Mouse (Mus musculus): ENCODE data around the gene Olfr492. TPM values are rescaled to one million over a fixed set of nuclear protein-coding genes. Genes with fewer than 3 reads are reported as not detected.

Olfr492 gene
- not detected in 2 replicates for polyA plus RNA-seq (2012; rRNA removed)

GRCm38 (mm10) chr7:108323574-108323973 lies at the start of gene Olfr492:
Gene Olfr492, minus strand, starts transcription at chr7:108323674.
- H3K27ac ChIP-seq (ENCODE audit: insufficient read depth, low read length) = no peak within 1 kb of the TSS
- TF ChIP-seq CTCF (IDR thresholded peaks at IDR 0.05; ENCODE audit: borderline replicate concordance, insufficient read depth, low read depth, low read length) (no peak), POLR2A (IDR thresholded peaks at IDR 0.05; ENCODE audit: borderline replicate concordance, insufficient read depth, low read length) (no peak)
- DNase-seq = no peak
- no peak within 1 kb of the TSS for H3K4me3 ChIP-seq (replicated peaks; ENCODE audit: insufficient read depth, low read depth, low read length)
- H3K4me1 ChIP-seq (ENCODE audit: control insufficient read depth, insufficient read depth, low read length) = no peaks in the 10 kb centered on the region
- no peaks in the 10 kb centered on the region for H3K27me3 ChIP-seq (ENCODE audit: control insufficient read depth, insufficient read depth, low read length)
- WGBS = 78% methylated on average over 2 of the region's 2 CpGs

- TF ChIP-seq CTCF (IDR thresholded peaks at IDR 0.05; ENCODE audit: borderline replicate concordance, insufficient read depth, low read depth, low read length) (no peak), POLR2A (IDR thresholded peaks at IDR 0.05; ENCODE audit: borderline replicate concordance, insufficient read depth, low read length) (no peak)
- no peaks in the 10 kb centered on the region for H3K4me1 ChIP-seq (ENCODE audit: control insufficient read depth, insufficient read depth, low read length)
- WGBS = 80% methylated on average over 3 of the region's 3 CpGs
- H3K4me3 ChIP-seq (replicated peaks; ENCODE audit: insufficient read depth, low read depth, low read length) = no peak within 1 kb of the TSS
- no peak for DNase-seq
- no peaks in the 10 kb centered on the region for H3K27me3 ChIP-seq (ENCODE audit: control insufficient read depth, insufficient read depth, low read length)
- no peak within 1 kb of the TSS for H3K27ac ChIP-seq (ENCODE audit: insufficient read depth, low read length)
Observed at GRCm38 (mm10) chr7:108365035-108365434, 41.6 kb upstream of the Olfr492 start, which contains the start of gene Olfr494. Gene Olfr494, plus strand, starts transcription at chr7:108365335.

GRCm38 (mm10) chr7:108346879-108347278 lies 23.4 kb upstream of the Olfr492 start, which contains the start of gene Olfr493:
Gene Olfr493, minus strand, starts transcription at chr7:108346979.
- no peak for DNase-seq
- TF ChIP-seq CTCF (IDR thresholded peaks at IDR 0.05; ENCODE audit: borderline replicate concordance, insufficient read depth, low read depth, low read length) = no peak
- TF ChIP-seq POLR2A (IDR thresholded peaks at IDR 0.05; ENCODE audit: borderline replicate concordance, insufficient read depth, low read length) = no peak
- Histone ChIP-seq H3K27me3 (ENCODE audit: control insufficient read depth, insufficient read depth, low read length) (no peaks in the 10 kb centered on the region), H3K4me3 (replicated peaks; ENCODE audit: insufficient read depth, low read depth, low read length) (no peak within 1 kb of the TSS), H3K27ac (ENCODE audit: insufficient read depth, low read length) (no peak within 1 kb of the TSS), H3K4me1 (ENCODE audit: control insufficient read depth, insufficient read depth, low read length) (no peaks in the 10 kb centered on the region)
- 56% methylated on average over 1 of the region's 1 CpGs for WGBS

- whole genome bisulfite sequencing = 70% methylated on average over 1 of the region's 1 CpGs
- no peaks in the 10 kb centered on the region for H3K27me3 ChIP-seq (ENCODE audit: control insufficient read depth, insufficient read depth, low read length)
- DNase-seq = no peak
- no peak within 1 kb of the TSS for H3K4me3 ChIP-seq (replicated peaks; ENCODE audit: insufficient read depth, low read depth, low read length)
- H3K4me1 ChIP-seq (ENCODE audit: control insufficient read depth, insufficient read depth, low read length) = no peaks in the 10 kb centered on the region
- no peak for TF ChIP-seq CTCF (IDR thresholded peaks at IDR 0.05; ENCODE audit: borderline replicate concordance, insufficient read depth, low read depth, low read length)
- TF ChIP-seq POLR2A (IDR thresholded peaks at IDR 0.05; ENCODE audit: borderline replicate concordance, insufficient read depth, low read length) = no peak
- H3K27ac ChIP-seq (ENCODE audit: insufficient read depth, low read length) = no peak within 1 kb of the TSS
Observed at GRCm38 (mm10) chr7:108313151-108313550, 10.3 kb downstream of the Olfr492 start, which contains the start of gene Olfr491. Gene Olfr491, plus strand, starts transcription at chr7:108313451.

GRCm38 (mm10) chr7:108288834-108289233 lies 34.6 kb downstream of the Olfr492 start, which contains the start of gene Olfr490:
Gene Olfr490, minus strand, starts transcription at chr7:108288934.
- TF ChIP-seq POLR2A (IDR thresholded peaks at IDR 0.05; ENCODE audit: borderline replicate concordance, insufficient read depth, low read length) = no peak
- TF ChIP-seq CTCF (IDR thresholded peaks at IDR 0.05; ENCODE audit: borderline replicate concordance, insufficient read depth, low read depth, low read length) = no peak
- Histone ChIP-seq H3K4me1 (ENCODE audit: control insufficient read depth, insufficient read depth, low read length) (no peaks in the 10 kb centered on the region), H3K27ac (ENCODE audit: insufficient read depth, low read length) (no peak within 1 kb of the TSS), H3K27me3 (ENCODE audit: control insufficient read depth, insufficient read depth, low read length) (no peaks in the 10 kb centered on the region), H3K4me3 (replicated peaks; ENCODE audit: insufficient read depth, low read depth, low read length) (no peak within 1 kb of the TSS)
- no peak for DNase-seq

Other genes with a start within 250 kb of the Olfr492 start
- not detected in 2 replicates for gene Olfr481, start 243.8 kb downstream of the Olfr492 start, polyA plus RNA-seq (2012; rRNA removed)
- not detected in 2 replicates for gene Olfr482, start 226.1 kb downstream of the Olfr492 start, polyA plus RNA-seq (2012; rRNA removed)
- gene Olfr483, start 222.8 kb downstream of the Olfr492 start, polyA plus RNA-seq (2012; rRNA removed) = not detected in 2 replicates
- not detected in 2 replicates for gene Olfr484, start 196.2 kb downstream of the Olfr492 start, polyA plus RNA-seq (2012; rRNA removed)
- not detected in 2 replicates for gene Olfr485, start 163.8 kb downstream of the Olfr492 start, polyA plus RNA-seq (2012; rRNA removed)
- gene Olfr486, start 150.9 kb downstream of the Olfr492 start, polyA plus RNA-seq (2012; rRNA removed) = not detected in 2 replicates
- not detected in 2 replicates for gene Olfr487, start 109.0 kb downstream of the Olfr492 start, polyA plus RNA-seq (2012; rRNA removed)
- not detected in 2 replicates for gene Olfr488, start 65.3 kb downstream of the Olfr492 start, polyA plus RNA-seq (2012; rRNA removed)
- not detected in 2 replicates for gene Olfr490, start 34.7 kb downstream of the Olfr492 start, polyA plus RNA-seq (2012; rRNA removed)
- gene Olfr491, start 10.2 kb downstream of the Olfr492 start, polyA plus RNA-seq (2012; rRNA removed) = not detected in 2 replicates
- gene Olfr493, start 23.3 kb upstream of the Olfr492 start, polyA plus RNA-seq (2012; rRNA removed) = not detected in 2 replicates
- gene Olfr494, start 41.7 kb upstream of the Olfr492 start, polyA plus RNA-seq (2012; rRNA removed) = not detected in 2 replicates
- not detected in 2 replicates for gene Olfr495, start 69.5 kb upstream of the Olfr492 start, polyA plus RNA-seq (2012; rRNA removed)
- not detected in 2 replicates for gene Olfr497, start 96.7 kb upstream of the Olfr492 start, polyA plus RNA-seq (2012; rRNA removed)
- not detected in 2 replicates for gene Olfr498, start 141.7 kb upstream of the Olfr492 start, polyA plus RNA-seq (2012; rRNA removed)
- gene Olfr502, start 201.4 kb upstream of the Olfr492 start, polyA plus RNA-seq (2012; rRNA removed) = not detected in 2 replicates
- not detected in 2 replicates for gene Olfr503, start 220.9 kb upstream of the Olfr492 start, polyA plus RNA-seq (2012; rRNA removed)
- gene Olfr504, start 242.1 kb upstream of the Olfr492 start, polyA plus RNA-seq (2012; rRNA removed) = not detected in 2 replicates

All from cerebellum, adult 2 months (tissue).